10 mouse cellular contexts compared by ENCODE assay signal in genomic region chr17:11076319-11076903, GRCm38 (mm10).
DNase-seq lines count a peak whose midpoint lies in the region; ATAC-seq lines count a peak whose summit lies in the region.
"Had no signal": no experiment of that assay in that cellular context is flagged by ENCODE, and none has a peak within 500 bp of the region (broad histone marks: within the 10 kb centered on the region; RNA-seq: fewer than 3 reads in every experiment).

No protein-coding gene starts in this region.

- peak; percentile 64 to 67 for DNase-seq in cerebellum, postnatal 10 days
- DNase-seq in cerebellum, adult 11-12 months = no peak
- peak; percentile 62 to 66 for DNase-seq in left cerebral cortex, postnatal 25 days (ENCODE audit: low spot score in 2 of 2)
- peak; percentile 55 for DNase-seq in retina, postnatal 1 day
- DNase-seq in urinary bladder, postnatal 36 days (ENCODE audit: low spot score in 2 of 2) = no peak
- DNase-seq in B cell, adult 2 months = no peak

- peak; percentile 87 for ATAC-seq in forebrain, embryonic 16.5 days
- no peak for ATAC-seq in heart, embryonic 12.5 days (ENCODE audit: insufficient number of reproducible peaks, low FRiP score)

- H3K4me2 ChIP-seq in forebrain, embryonic 16.5 days (ENCODE audit: low read length) = peak overlapping the region; percentile 15; the same call in 1 of the 2 replicates
- H3K4me2 ChIP-seq in heart, embryonic 12.5 days = no peak overlapping the region
- H3K4me2 ChIP-seq: liver, embryonic 15.5 days had no signal

- H3K9me3 ChIP-seq in forebrain, embryonic 16.5 days (ENCODE audit: control insufficient read depth, low read length) = no peaks in the 10 kb centered on the region
- no peaks in the 10 kb centered on the region for H3K9me3 ChIP-seq in heart, embryonic 12.5 days (replicated peaks)
- H3K9me3 ChIP-seq: liver, embryonic 15.5 days had no signal

- no peak overlapping the region for H3K27ac ChIP-seq in forebrain, embryonic 16.5 days (ENCODE audit: low read length)
- no peak overlapping the region for H3K27ac ChIP-seq in heart, embryonic 12.5 days (ENCODE audit: poor library complexity, severe bottlenecking)
- H3K27ac ChIP-seq: liver, embryonic 15.5 days had no signal

- H3K9ac ChIP-seq in forebrain, embryonic 16.5 days (replicated peaks; ENCODE audit: low read depth, low read length) = no peak overlapping the region
- H3K9ac ChIP-seq in heart, embryonic 12.5 days = no peak overlapping the region
- H3K9ac ChIP-seq: liver, embryonic 15.5 days had no signal

- WGBS in forebrain, embryonic 16.5 days = 11% methylated on average over 6 of the region's 6 CpGs
- 72% methylated on average over 6 of the region's 6 CpGs for WGBS in heart, embryonic 12.5 days

- no peaks in the 10 kb centered on the region for H3K36me3 ChIP-seq in forebrain, embryonic 16.5 days (ENCODE audit: control insufficient read depth, insufficient read depth)
- no peaks in the 10 kb centered on the region for H3K36me3 ChIP-seq in heart, embryonic 12.5 days
- H3K36me3 ChIP-seq: liver, embryonic 15.5 days had no signal

- H3K27me3 ChIP-seq in forebrain, embryonic 16.5 days (replicated peaks; ENCODE audit: control insufficient read depth, insufficient read depth, low read length) = no peaks in the 10 kb centered on the region
- H3K27me3 ChIP-seq in heart, embryonic 12.5 days (replicated peaks) = 0 out of 2 replicates have a peak, but pooled peaks cover 3% of the 10 kb centered on the region
- H3K27me3 ChIP-seq: liver, embryonic 15.5 days had no signal

- no peak overlapping the region for H3K4me3 ChIP-seq in forebrain, embryonic 16.5 days (replicated peaks; ENCODE audit: low read length)
- H3K4me3 ChIP-seq in heart, embryonic 12.5 days = no peak overlapping the region
- H3K4me3 ChIP-seq: liver, embryonic 15.5 days; myocyte had no signal

- H3K4me1 ChIP-seq in forebrain, embryonic 16.5 days (replicated peaks; ENCODE audit: control insufficient read depth, insufficient read depth, low read length) = peaks cover 11% of the 10 kb centered on the region
- H3K4me1 ChIP-seq in heart, embryonic 12.5 days (replicated peaks) = no peaks in the 10 kb centered on the region
- H3K4me1 ChIP-seq: liver, embryonic 15.5 days had no signal

- intact Hi-C loops in left cerebral cortex, postnatal 25 days (cut with DNase I) = no loop called here

Comparison
In these comparisons a context has a peak if more than half of its experiments do, and no peak if none do; other contexts are left out.
1. DNase-seq: peak in cerebellum, postnatal 10 days (2 of 2), left cerebral cortex, postnatal 25 days (2 of 2) and retina, postnatal 1 day (single experiment); none in cerebellum, adult 11-12 months (single experiment), urinary bladder, postnatal 36 days (0 of 2) and B cell, adult 2 months (0 of 2).